Mouse (Mus musculus) intestine, postnatal 0 days (tissue): ENCODE results near the gene C4b. TPM values are rescaled to one million over a fixed set of nuclear protein-coding genes. Genes with fewer than 3 reads are reported as not detected.

Experiments
- ATAC-seq: fragments of 200-750 bp; cut with Nextera tagmentation; 2 replicates; pipeline ENCODE4 v1.8.0; 2017; ENCODE audit warnings: mild to moderate bottlenecking, moderate TSS enrichment, moderate library complexity
- H3K27ac ChIP-seq: fragments of 300-500 bp; sonication (generic); 2 replicates; pipeline ENCODE4 v1.5.1; 2014; ENCODE audit warnings: mild to moderate bottlenecking, low read depth, low read length, moderate library complexity
- H3K27me3 ChIP-seq: fragments of 300-500 bp; sonication (generic); replicated peaks from 2 replicates; pipeline ENCODE4 v1.6.1; 2014; ENCODE audit warnings: low read length, mixed read lengths; ENCODE audit not compliant: control insufficient read depth, insufficient read depth
- H3K36me3 ChIP-seq: fragments of 300-500 bp; sonication (generic); 2 replicates; pipeline ENCODE4 v1.6.1; 2014; ENCODE audit warnings: mild to moderate bottlenecking, moderate library complexity; ENCODE audit not compliant: control insufficient read depth, insufficient read depth
- H3K4me1 ChIP-seq: fragments of 300-500 bp; sonication (generic); replicated peaks from 2 replicates; pipeline ENCODE4 v1.6.1; 2014; ENCODE audit warnings: antibody characterized with exemption, low read length, mixed read lengths; ENCODE audit not compliant: control insufficient read depth, insufficient read depth
- H3K4me2 ChIP-seq: fragments of 300-500 bp; sonication (generic); replicated peaks from 2 replicates; pipeline ENCODE4 v1.6.1; 2014; ENCODE audit warnings: low read depth, mild to moderate bottlenecking, moderate library complexity
- H3K4me3 ChIP-seq: fragments of 300-500 bp; sonication (generic); 2 replicates; pipeline ENCODE4 v1.5.1; 2014; ENCODE audit warnings: low read depth, low read length
- H3K9ac ChIP-seq: fragments of 300-500 bp; sonication (generic); 2 replicates; pipeline ENCODE4 v1.6.1; 2014; ENCODE audit warnings: mild to moderate bottlenecking, low read depth, low read length
- H3K9me3 ChIP-seq: fragments of 300-500 bp; sonication (generic); 2 replicates; pipeline ENCODE4 v1.6.1; 2016; ENCODE audit warnings: mixed run types; ENCODE audit not compliant: control insufficient read depth
- CTCF ChIP-seq: sonication (generic); IDR thresholded peaks from 2 replicates; pipeline ENCODE4 v1.5.1; 2016; ENCODE audit warnings: low read depth, mild to moderate bottlenecking, control low read depth, antibody characterized with exemption, moderate library complexity
- WGBS: fragments of 180-500 bp; shearing (Covaris S2); extraction: QIAGEN DNeasy Blood & Tissue Kit; methylation state at CpG from one replicate; pipeline ENCODE4 v1.1.7; 2014; 5-methylcytosine and 5-hydroxymethylcytosine counted together
- polyA plus RNA-seq: library from polyadenylated mRNA; unstranded; fragments of >200 nt; fragmentation: Nextera tagmentation; extraction: Ambion mirVana; gene quantifications from 2 replicates; pipeline ENCODE4 v1.2.1, GENCODE M21; 2015

The C4b gene
- polyA plus RNA-seq, 1 experiment from 2014 or later = 1.2 TPM

GRCm38 (mm10) chr17:34700671-34701071 is 43.0 kb downstream of the C4b start:
- no peak for ATAC-seq

DNA sequence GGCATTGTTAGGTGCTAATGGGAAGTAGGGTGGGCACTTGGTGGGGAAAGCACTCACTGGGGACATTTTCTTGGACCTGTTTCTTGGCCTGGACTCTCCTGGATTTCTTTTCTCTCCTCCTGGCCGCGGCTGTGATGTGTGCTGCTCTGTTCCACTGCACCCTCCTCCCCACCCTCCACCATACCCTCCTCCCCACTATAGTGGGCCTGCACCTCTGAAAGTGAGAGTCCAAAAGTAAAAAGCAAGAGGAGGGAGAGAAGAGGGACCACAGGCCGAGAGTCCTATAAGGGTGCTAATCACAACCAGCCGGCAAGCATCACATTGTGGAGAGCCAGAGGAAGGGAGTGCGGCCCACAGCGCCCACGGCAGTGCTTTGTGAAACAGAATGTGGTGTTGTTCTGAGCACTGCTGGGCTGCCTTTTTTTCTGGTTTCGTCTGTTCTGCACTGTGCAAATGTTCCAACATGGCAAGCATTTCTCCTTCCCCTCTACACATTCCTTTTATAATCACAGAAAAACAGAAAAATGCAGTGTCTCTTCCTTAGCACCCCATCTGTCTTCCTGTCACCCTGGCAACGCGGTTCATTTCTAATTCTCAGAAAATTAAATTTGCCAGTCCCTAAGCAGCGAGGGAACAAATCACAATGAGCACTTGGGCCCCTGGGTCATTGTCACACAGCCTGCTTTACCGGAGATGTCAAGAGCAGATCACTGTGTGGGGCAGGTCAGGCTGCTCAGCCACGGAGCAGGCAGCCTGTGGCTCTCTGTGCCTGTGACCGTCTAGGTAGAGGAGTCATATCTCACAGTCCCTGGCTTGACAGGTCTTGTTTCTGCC is 43.9 kb downstream of the C4b start:
- Histone ChIP-seq H3K27me3 (no peaks in the 10 kb centered on the region), H3K4me1 (no peaks in the 10 kb centered on the region), H3K4me3 (no peak overlapping the region), H3K9me3 (no peaks in the 10 kb centered on the region), H3K27ac (no peak overlapping the region), H3K4me2 (no peak overlapping the region), H3K9ac (no peak overlapping the region), H3K36me3 (no peaks in the 10 kb centered on the region; the same call in 1 of the 2 replicates)
- WGBS = 55% methylated on average over 14 of the region's 14 CpGs
- TF ChIP-seq CTCF = no peak
- no peak for ATAC-seq

More at GRCm38 (mm10) chr17:34700671-34701071, 43.0 kb downstream of the C4b start:
- H3K9ac ChIP-seq = no peak overlapping the region
- no peak overlapping the region for H3K27ac ChIP-seq
- 71% methylated on average over 2 of the region's 2 CpGs for WGBS
- TF ChIP-seq CTCF = no peak
- no peaks in the 10 kb centered on the region for H3K27me3 ChIP-seq
- no peaks in the 10 kb centered on the region for H3K4me1 ChIP-seq
- H3K4me3 ChIP-seq = no peak overlapping the region
- H3K9me3 ChIP-seq = no peaks in the 10 kb centered on the region
- H3K4me2 ChIP-seq = no peak overlapping the region
- H3K36me3 ChIP-seq = no peaks in the 10 kb centered on the region

GRCm38 (mm10) chr17:34692906-34693305 is 50.8 kb downstream of the C4b start:
- Histone ChIP-seq H3K4me3 (no peak overlapping the region), H3K27ac (no peak overlapping the region), H3K36me3 (peaks cover 5% of the 10 kb centered on the region; the same call in 1 of the 2 replicates), H3K9ac (no peak overlapping the region), H3K27me3 (no peaks in the 10 kb centered on the region), H3K9me3 (no peaks in the 10 kb centered on the region), H3K4me1 (no peaks in the 10 kb centered on the region), H3K4me2 (no peak overlapping the region)
- no peak for ATAC-seq
- TF ChIP-seq CTCF = no peak
- WGBS = 81% methylated on average over 7 of the region's 7 CpGs

DNA sequence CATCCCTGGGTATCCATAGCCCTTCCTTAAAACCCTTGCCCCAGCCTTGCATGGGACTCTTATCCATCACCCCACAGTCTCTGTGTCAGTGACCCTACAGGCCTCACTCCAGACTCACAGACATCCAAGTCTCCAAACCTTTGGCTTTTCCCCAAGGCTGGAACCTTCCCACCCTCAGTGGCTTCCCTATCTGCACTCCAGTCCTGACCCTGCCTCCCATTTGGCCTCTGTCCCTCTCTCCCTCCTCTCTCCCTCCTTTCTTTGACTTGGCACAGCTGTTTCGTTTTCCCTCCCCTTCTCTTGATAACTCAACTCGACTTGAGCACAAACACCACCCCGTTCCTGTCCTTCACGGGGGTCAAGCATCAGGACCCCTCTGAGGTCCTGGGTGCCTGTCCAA is 53.2 kb downstream of the C4b start:
- WGBS = 54% methylated on average over 4 of the region's 4 CpGs
- no peak overlapping the region for H3K27ac ChIP-seq
- no peaks in the 10 kb centered on the region for H3K9me3 ChIP-seq
- H3K4me1 ChIP-seq = no peaks in the 10 kb centered on the region
- H3K36me3 ChIP-seq = peaks cover 5% of the 10 kb centered on the region; the same call in 1 of the 2 replicates
- H3K9ac ChIP-seq = no peak overlapping the region
- no peak overlapping the region for H3K4me3 ChIP-seq
- H3K4me2 ChIP-seq = no peak overlapping the region
- ATAC-seq = no peak
- no peak for TF ChIP-seq CTCF
- no peaks in the 10 kb centered on the region for H3K27me3 ChIP-seq

GRCm38 (mm10) chr17:34688889-34689288 is 54.8 kb downstream of the C4b start:
- no peak for ATAC-seq
- Histone ChIP-seq H3K4me2 (no peak overlapping the region), H3K4me1 (no peaks in the 10 kb centered on the region), H3K9ac (no peak overlapping the region), H3K36me3 (0 out of 2 replicates have a peak, but pooled peaks cover under 1% of the 10 kb centered on the region), H3K27ac (no peak overlapping the region), H3K4me3 (no peak overlapping the region), H3K27me3 (no peaks in the 10 kb centered on the region), H3K9me3 (no peaks in the 10 kb centered on the region)
- WGBS = 87% methylated on average over 7 of the region's 7 CpGs
- no peak for TF ChIP-seq CTCF

- Histone ChIP-seq H3K9me3 (no peaks in the 10 kb centered on the region), H3K9ac (no peak overlapping the region), H3K4me1 (peaks cover 3% of the 10 kb centered on the region), H3K27me3 (no peaks in the 10 kb centered on the region), H3K4me2 (no peak overlapping the region), H3K36me3 (no peaks in the 10 kb centered on the region), H3K4me3 (no peak overlapping the region), H3K27ac (no peak overlapping the region)
- 67% methylated on average over 28 of the region's 28 CpGs for WGBS
- ATAC-seq = no peak
- TF ChIP-seq CTCF = no peak
Measured at GRCm38 (mm10) chr17:34685120-34686110, 58.3 kb downstream of the C4b start.
